Mouse (Mus musculus): ENCODE results near the gene Tbc1d10c. TPM values are rescaled to one million over a fixed set of nuclear protein-coding genes. Genes with fewer than 3 reads are reported as not detected.
"Not testable (repeated sequence)": the region's sequence is repeated elsewhere in the genome, so short reads cannot be mapped to it uniquely, and the experiment has no call there.

The Tbc1d10c gene
- polyA plus RNA-seq, 1 experiment from 2014 or later: 0.31 TPM

GRCm38 (mm10) chr19:4144550-4145498 lies 46.3 kb downstream of the Tbc1d10c start:
- 0 out of 2 replicates have a peak, but pooled peaks cover under 1% of the 10 kb centered on the region for H3K36me3 ChIP-seq (replicated peaks)
- H3K9ac ChIP-seq: no peak overlapping the region
- no peak for ATAC-seq (ENCODE audit: low FRiP score)
- H3K27me3 ChIP-seq: peaks cover 4% of the 10 kb centered on the region; the same call in 1 of the 2 replicates
- H3K4me1 ChIP-seq: peaks cover 20% of the 10 kb centered on the region
- no peak overlapping the region for H3K27ac ChIP-seq
- no peak overlapping the region for H3K4me3 ChIP-seq (replicated peaks)
- no peaks in the 10 kb centered on the region for H3K9me3 ChIP-seq
- H3K4me2 ChIP-seq: no peak overlapping the region
- 86% methylated on average over 16 of the region's 16 CpGs for WGBS

GRCm38 (mm10) chr19:4143759-4144268 lies 47.3 kb downstream of the Tbc1d10c start, which contains the start of gene Cabp4:
Gene Cabp4, minus strand, starts transcription at chr19:4144033.
- H3K4me2 ChIP-seq: no peak within 1 kb of the TSS
- ATAC-seq (ENCODE audit: low FRiP score): no peak
- no peak within 1 kb of the TSS for H3K9ac ChIP-seq
- 90% methylated on average over 7 of the region's 7 CpGs for WGBS
- H3K9me3 ChIP-seq: no peaks in the 10 kb centered on the region
- peaks cover 4% of the 10 kb centered on the region; the same call in 1 of the 2 replicates for H3K27me3 ChIP-seq
- no peak within 1 kb of the TSS for H3K4me3 ChIP-seq (replicated peaks)
- peaks cover 15% of the 10 kb centered on the region for H3K4me1 ChIP-seq
- no peak within 1 kb of the TSS for H3K27ac ChIP-seq
- no peaks in the 10 kb centered on the region for H3K36me3 ChIP-seq (replicated peaks)

- no peak for ATAC-seq (ENCODE audit: low FRiP score)
- WGBS: 91% methylated on average over 18 of the region's 18 CpGs
- H3K4me1 ChIP-seq: peaks cover 7% of the 10 kb centered on the region
Observed at GRCm38 (mm10) chr19:4142416-4143173, 48.5 kb downstream of the Tbc1d10c start.

GRCm38 (mm10) chr19:4140147-4140546 lies 50.9 kb downstream of the Tbc1d10c start:
- Histone ChIP-seq H3K4me2 (no peak overlapping the region), H3K4me3 (replicated peaks) (no peak overlapping the region), H3K27ac (no peak overlapping the region), H3K9me3 (no peaks in the 10 kb centered on the region), H3K9ac (no peak overlapping the region), H3K4me1 (peaks cover 5% of the 10 kb centered on the region; the same call in 1 of the 2 replicates), H3K27me3 (peaks cover 4% of the 10 kb centered on the region; the same call in 1 of the 2 replicates), H3K36me3 (replicated peaks) (no peaks in the 10 kb centered on the region)
- ATAC-seq (ENCODE audit: low FRiP score): no peak
- 82% methylated on average over 6 of the region's 6 CpGs for WGBS

More at GRCm38 (mm10) chr19:4142416-4143173, 48.5 kb downstream of the Tbc1d10c start:
- H3K36me3 ChIP-seq (replicated peaks): no peaks in the 10 kb centered on the region
- H3K27ac ChIP-seq: no peak overlapping the region
- H3K9ac ChIP-seq: no peak overlapping the region
- H3K4me2 ChIP-seq: no peak overlapping the region
- H3K9me3 ChIP-seq: no peaks in the 10 kb centered on the region
- H3K27me3 ChIP-seq: peaks cover 4% of the 10 kb centered on the region; the same call in 1 of the 2 replicates
- H3K4me3 ChIP-seq (replicated peaks): no peak overlapping the region

- Histone ChIP-seq H3K9ac (no peak within 1 kb of the TSS), H3K36me3 (replicated peaks) (no peaks in the 10 kb centered on the region), H3K4me3 (replicated peaks) (no peak within 1 kb of the TSS), H3K4me1 (peaks cover 5% of the 10 kb centered on the region; the same call in 1 of the 2 replicates), H3K27me3 (peaks cover 4% of the 10 kb centered on the region; the same call in 1 of the 2 replicates), H3K9me3 (no peaks in the 10 kb centered on the region), H3K4me2 (no peak within 1 kb of the TSS), H3K27ac (no peak within 1 kb of the TSS)
- ATAC-seq (ENCODE audit: low FRiP score): no peak
- WGBS: 67% methylated on average over 2 of the region's 2 CpGs
Observed at GRCm38 (mm10) chr19:4139446-4139845, 51.6 kb downstream of the Tbc1d10c start, which contains the start of gene Gpr152. Gene Gpr152, plus strand, starts transcription at chr19:4139787.

- H3K4me2 ChIP-seq: no peak overlapping the region
Observed at GRCm38 (mm10) chr19:4137913-4138312, 53.2 kb downstream of the Tbc1d10c start.

GRCm38 (mm10) chr19:4136463-4136862 lies 54.6 kb downstream of the Tbc1d10c start:
- Histone ChIP-seq H3K4me3 (replicated peaks) (no peak overlapping the region), H3K36me3 (replicated peaks) (peaks cover 18% of the 10 kb centered on the region)
- WGBS: 71% methylated on average over 5 of the region's 5 CpGs

More at GRCm38 (mm10) chr19:4137913-4138312, 53.2 kb downstream of the Tbc1d10c start:
- Histone ChIP-seq H3K4me1 (peaks cover 5% of the 10 kb centered on the region; the same call in 1 of the 2 replicates), H3K27me3 (peaks cover under 1% of the 10 kb centered on the region; the same call in 1 of the 2 replicates), H3K4me3 (replicated peaks) (no peak overlapping the region), H3K9ac (no peak overlapping the region), H3K36me3 (replicated peaks) (peaks cover 4% of the 10 kb centered on the region), H3K9me3 (no peaks in the 10 kb centered on the region), H3K27ac (no peak overlapping the region)
- 83% methylated on average over 5 of the region's 5 CpGs for WGBS
- no peak for ATAC-seq (ENCODE audit: low FRiP score)

GRCm38 (mm10) chr19:4135963-4136345 lies 55.1 kb downstream of the Tbc1d10c start:
- H3K36me3 ChIP-seq (replicated peaks): peaks cover 23% of the 10 kb centered on the region
- 28% methylated on average over 8 of the region's 8 CpGs for WGBS
- H3K27me3 ChIP-seq; H3K9me3 ChIP-seq; H3K4me2 ChIP-seq; H3K4me3 ChIP-seq (replicated peaks); H3K4me1 ChIP-seq; ATAC-seq (ENCODE audit: low FRiP score); H3K9ac ChIP-seq; H3K27ac ChIP-seq: not testable (repeated sequence)

More at GRCm38 (mm10) chr19:4136463-4136862, 54.6 kb downstream of the Tbc1d10c start:
- no peak overlapping the region for H3K27ac ChIP-seq
- ATAC-seq (ENCODE audit: low FRiP score): no peak
- H3K9me3 ChIP-seq: no peaks in the 10 kb centered on the region
- no peaks in the 10 kb centered on the region; the same call in 1 of the 2 replicates for H3K27me3 ChIP-seq
- peaks cover 5% of the 10 kb centered on the region; the same call in 1 of the 2 replicates for H3K4me1 ChIP-seq
- H3K9ac ChIP-seq: no peak overlapping the region
- no peak overlapping the region for H3K4me2 ChIP-seq

GRCm38 (mm10) chr19:4135229-4135962 lies 55.7 kb downstream of the Tbc1d10c start:
- not testable (repeated sequence) for H3K9me3 ChIP-seq; H3K4me3 ChIP-seq (replicated peaks); H3K4me2 ChIP-seq; H3K27ac ChIP-seq; H3K27me3 ChIP-seq; H3K9ac ChIP-seq; H3K4me1 ChIP-seq; ATAC-seq (ENCODE audit: low FRiP score)
- WGBS: 88% methylated on average over 6 of the region's 6 CpGs
- H3K36me3 ChIP-seq (replicated peaks): peaks cover 24% of the 10 kb centered on the region

GRCm38 (mm10) chr19:4134354-4134753 lies 56.7 kb downstream of the Tbc1d10c start:
- Histone ChIP-seq H3K36me3 (replicated peaks) (peaks cover 29% of the 10 kb centered on the region), H3K4me1 (peaks cover 4% of the 10 kb centered on the region; the same call in 1 of the 2 replicates), H3K4me3 (replicated peaks) (no peak overlapping the region), H3K9ac (no peak overlapping the region), H3K27me3 (no peaks in the 10 kb centered on the region), H3K4me2 (no peak overlapping the region), H3K9me3 (no peaks in the 10 kb centered on the region), H3K27ac (no peak overlapping the region)
- ATAC-seq (ENCODE audit: low FRiP score): no peak
- WGBS: 89% methylated on average over 4 of the region's 4 CpGs
